Mouse (Mus musculus) spleen, postnatal 36 days (tissue): ENCODE results near the gene Mprip.
"Not testable (repeated sequence)": the region's sequence is repeated elsewhere in the genome, so short reads cannot be mapped to it uniquely, and the experiment has no call there.

Experiments used
- DNase-seq, 2 experiments: peaks; one replicate each; pipeline ENCODE4 v3.0.0; 2022; ENCODE audit warnings: low spot score in 2 of 2, mixed read lengths in 1 of 2

Gene Mprip

DNA sequence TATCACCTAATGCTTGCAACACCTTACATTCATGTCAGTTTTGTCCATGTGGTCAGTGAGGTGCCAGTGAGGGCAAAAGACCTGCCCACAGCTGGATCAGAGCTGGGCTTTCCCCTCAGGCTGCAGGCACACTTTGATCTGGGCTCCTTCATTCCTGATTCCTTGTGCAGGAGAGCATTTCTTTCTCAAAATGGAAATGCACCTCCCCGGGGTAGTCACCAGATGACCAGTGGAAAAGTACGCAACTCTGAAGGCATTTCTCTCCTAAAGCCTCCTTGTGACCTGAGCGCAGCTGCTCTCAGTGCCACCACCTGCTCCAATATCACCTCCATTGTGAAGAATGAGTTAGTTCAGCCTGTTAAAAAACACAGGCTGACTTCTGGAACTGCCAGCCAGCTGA lies at the start of gene Mprip:
Mprip (plus strand) TSS at position 301 of the 400 bp plus-strand sequence.
- no peak for DNase-seq

DNA sequence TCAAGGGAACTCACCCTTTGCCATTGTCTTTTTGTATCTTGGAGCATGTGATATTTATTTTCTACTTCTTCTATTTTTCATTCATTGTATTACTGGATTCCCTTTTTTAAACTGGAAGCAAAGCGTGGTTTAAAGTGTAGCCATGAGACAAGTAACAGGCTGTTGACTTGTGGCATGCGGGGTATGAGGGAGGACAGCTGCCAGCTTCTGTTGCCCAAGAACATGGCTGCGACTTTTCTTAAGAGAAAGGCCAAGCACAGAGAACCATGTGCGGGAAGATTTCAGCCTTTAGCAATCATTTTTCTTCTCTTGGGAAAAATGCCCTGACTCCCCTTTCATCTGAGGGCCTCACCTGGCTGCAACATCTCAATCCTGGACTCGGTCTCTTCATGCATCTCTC lies 49.5 kb upstream of the Mprip start:
- no peak for DNase-seq

DNA sequence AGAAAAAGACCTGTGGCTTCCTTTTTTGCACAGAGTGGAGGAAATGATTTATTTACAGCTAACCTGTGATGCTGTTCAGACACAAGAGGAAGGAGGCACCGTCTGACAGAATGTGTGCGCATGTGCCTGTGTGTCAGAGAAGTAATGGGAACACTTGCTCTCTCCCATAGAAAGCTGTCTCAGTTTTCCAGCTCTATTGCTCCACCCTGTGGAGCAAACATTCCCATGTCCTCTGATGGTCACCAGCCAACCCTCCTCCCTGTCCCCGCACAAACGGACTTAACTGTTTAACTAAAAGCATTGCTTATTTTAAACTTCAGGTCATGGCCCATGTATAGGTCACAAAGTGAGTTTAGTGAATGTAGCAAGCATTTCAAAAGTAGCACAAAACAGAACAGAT lies 47.0 kb upstream of the Mprip start:
- no peak for DNase-seq

DNA sequence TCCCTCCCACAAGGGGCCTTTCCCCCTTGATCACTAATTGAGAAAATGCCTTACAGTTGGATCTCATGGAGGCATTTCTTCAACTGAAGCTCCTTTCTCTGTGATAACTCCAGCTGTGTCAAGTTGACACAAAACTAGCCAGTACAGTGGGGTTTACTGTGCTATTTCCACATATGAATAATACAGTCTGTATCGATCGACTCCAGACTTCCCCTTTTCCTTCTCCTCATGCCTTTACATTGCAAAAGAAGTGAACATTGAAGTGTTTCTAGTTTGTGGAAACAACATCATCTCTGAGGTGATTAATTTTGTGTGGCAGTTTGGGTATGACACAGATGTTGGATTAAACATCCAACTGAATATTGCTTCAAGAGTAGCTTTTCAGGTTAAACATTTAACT lies 44.1 kb upstream of the Mprip start:
- not testable (repeated sequence) for DNase-seq

DNA sequence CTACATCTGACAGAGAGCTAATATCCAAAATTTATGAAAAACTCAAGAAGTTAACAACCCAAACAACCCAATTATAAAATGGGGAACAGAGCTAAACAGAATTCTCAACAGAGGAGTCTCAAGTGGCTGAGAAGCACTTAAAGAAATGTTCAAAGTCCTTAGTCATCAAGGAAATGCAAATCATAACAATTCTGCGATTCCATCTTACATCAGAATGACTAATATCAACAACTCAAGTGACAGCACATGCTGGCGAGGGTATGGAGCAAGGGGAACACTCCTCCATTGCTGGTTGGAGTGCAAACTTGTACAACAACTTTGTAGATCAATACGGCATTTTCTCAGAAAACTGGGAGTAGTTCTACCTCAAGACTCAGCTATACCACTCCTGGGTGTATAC lies 38.9 kb upstream of the Mprip start:
- DNase-seq, result no peak

DNA sequence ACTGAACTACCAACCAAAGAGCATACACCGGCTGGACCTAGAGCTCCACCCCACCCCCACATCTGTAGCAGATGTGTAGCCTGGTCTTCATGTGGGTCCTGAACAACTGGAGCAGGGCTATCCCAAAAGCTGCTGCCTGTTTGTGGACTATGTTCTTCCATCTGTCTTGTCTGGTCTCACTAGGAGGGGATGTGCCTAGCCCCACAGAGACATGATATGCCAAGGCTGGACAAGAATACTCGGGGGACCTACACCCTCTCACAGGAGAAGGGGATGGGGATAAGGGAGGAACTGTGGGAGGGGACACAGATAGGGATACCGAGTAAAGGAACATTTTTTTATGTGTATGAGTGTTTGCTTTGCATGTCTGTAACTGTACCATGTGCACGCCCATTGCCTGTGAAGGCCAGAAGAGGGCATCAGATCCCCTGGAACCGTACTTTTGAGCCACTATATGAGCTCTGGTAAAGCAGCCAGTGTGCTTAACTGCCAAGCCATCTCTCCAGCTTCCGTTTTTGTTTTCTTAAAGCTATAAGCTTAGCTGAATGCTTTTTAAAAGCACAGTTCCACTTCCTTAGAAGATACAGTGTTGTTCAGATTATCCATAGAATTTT lies 37.0 kb upstream of the Mprip start:
- peak; percentile 48 to 55 for DNase-seq

DNA sequence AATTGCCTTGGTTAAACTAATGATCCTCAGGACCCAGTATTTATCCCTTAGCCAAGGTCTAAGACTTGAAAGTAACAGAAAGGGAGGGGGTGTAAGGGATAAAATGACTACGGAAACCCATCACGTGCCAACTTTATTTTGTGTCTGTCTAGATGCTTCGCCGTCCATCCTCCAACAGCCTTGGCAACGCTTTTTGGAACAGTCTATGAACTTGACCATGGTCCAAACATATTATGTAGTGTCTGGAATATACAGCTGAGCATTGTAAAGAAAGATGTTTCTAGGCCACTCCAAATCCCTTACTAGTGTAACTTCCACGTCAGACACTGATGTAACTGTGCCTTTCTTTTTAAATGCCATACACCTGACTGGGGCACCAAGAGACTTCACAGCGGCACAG lies 34.9 kb upstream of the Mprip start:
- no peak for DNase-seq

DNA sequence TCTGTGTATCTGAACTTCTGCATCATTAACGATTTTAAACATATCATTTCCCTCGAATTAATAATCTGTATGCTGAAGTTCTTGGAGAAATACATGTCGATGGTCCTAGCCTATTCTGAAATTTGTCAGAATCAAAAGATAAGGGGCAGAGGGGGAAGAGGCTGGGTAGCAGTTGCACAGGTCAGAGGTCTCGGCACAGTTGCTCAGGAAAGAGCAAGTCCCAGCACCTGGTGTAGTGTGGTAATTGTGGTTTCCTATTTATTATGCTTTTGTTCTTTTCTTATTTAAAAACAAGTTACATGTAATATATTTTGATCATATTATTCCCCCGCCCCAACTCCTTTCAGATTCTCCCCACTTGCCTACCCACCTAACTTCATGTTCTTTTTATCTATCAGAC lies 32.9 kb upstream of the Mprip start:
- DNase-seq, result no peak

DNA sequence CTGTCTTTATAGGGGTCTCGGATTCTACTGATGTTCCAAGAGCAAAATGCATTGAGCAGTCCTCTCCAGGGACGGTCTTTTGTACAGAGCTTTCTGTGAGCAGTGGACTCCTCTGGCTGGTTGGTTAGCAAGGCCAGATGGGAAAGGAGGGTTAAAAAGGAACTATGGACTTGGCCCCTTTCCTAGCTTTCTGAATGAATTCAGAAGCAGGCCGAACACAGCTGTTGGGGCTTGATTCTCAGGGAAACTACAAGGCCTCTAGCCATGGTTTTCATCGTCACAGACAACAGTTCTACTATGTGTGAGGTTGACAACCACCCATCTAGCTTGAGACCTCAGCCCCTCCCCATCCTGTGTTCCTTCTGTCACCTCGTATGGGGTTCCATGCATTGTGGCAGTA lies 31.2 kb upstream of the Mprip start:
- no peak for DNase-seq

DNA sequence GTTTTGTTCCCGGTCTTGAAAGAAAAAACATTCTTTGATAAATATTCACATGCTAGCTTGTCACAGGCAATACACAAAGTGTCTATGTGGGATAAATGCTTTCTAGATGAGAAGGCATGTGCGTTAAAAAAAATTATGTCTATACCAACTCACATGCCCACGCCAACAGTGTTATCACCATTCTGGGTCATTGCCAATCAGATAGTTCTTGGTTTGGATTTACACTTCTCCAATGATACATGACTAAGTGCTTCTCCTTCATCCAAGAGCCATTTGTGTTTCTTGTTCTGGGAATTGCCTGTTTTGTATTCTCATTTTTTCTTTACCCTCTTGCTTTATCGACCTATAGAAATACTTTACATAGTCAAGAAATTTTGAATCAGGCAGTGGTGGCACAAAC lies 29.1 kb upstream of the Mprip start:
- DNase-seq, result no peak

DNA sequence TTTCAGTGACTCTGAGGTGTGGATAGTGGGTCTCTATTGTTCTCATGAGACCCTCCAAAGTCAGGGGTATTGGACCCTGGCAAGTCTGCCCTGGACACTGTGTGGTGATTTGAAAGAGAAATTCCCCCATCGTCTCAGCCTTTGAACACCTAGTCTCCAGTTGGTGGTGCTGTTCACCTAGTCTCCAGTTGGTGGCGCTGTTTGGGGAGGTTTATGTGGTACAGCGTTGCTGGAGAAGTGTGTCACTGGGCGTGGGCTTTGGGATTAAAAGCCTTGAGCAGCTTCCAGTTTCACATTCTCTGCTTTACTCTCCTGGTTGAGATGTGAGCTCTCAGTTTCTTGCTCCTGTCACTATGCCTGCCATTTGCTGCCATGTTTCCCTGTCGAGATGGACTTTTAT lies 28.1 kb upstream of the Mprip start:
- peak; percentile 12 to 45 for DNase-seq

DNA sequence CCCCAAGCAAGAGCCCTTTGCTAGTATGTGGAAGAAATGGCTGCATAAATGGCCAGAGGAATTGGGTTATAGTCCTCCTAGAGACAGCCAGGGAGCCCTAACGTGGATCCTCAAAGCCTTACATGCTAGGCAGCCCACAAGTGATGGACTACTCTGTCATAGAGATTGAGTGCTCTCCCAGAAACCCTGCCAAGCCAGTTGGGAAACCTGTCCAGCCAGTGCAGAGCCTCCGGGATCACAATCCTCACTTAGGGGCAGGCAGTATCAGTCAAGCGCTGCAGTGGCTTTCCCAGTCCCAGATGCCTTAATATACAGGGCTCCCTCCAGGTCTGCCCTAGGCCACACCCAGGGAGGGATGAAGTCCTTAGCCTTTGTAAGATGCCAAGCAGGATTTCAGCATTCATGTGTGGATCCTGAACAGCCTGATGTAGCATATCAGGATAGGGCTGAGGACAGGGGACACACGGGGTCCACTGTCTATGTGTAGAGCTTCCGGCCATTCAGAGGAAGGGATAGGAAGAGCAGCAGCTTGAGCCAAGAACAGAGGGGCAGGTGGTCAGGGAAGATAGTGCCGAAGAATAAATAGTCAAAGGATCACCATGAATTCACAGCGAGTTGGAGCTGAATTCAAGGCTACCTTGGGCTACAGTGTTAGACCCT lies 27.0 kb upstream of the Mprip start:
- no peak for DNase-seq

DNA sequence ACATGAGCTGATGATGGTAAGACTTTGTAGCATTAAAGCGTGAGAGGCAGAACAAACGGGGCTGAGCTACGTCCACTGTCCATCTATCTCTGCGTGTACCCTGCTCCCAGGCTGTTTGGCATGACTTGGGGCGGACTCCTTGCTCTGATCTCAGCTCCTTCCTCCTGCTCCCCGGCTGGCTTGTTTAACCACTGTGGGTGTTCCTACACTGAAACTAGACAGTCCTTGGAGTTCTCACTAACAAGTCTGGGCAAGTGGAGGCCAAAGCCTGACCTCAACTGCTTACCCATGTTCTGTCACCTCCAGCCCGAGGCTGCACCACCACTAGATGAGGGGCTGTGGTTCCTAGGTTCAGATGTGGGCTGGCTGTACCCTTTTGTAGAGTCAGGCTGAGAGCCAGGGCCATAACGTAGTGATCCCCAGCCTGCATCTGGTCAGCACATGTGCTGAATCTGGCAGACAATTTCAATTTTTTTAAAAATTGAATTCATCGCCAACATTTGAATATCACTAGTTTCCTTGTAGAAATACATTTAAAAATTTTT lies 25.8 kb upstream of the Mprip start:
- DNase-seq, result no peak

DNA sequence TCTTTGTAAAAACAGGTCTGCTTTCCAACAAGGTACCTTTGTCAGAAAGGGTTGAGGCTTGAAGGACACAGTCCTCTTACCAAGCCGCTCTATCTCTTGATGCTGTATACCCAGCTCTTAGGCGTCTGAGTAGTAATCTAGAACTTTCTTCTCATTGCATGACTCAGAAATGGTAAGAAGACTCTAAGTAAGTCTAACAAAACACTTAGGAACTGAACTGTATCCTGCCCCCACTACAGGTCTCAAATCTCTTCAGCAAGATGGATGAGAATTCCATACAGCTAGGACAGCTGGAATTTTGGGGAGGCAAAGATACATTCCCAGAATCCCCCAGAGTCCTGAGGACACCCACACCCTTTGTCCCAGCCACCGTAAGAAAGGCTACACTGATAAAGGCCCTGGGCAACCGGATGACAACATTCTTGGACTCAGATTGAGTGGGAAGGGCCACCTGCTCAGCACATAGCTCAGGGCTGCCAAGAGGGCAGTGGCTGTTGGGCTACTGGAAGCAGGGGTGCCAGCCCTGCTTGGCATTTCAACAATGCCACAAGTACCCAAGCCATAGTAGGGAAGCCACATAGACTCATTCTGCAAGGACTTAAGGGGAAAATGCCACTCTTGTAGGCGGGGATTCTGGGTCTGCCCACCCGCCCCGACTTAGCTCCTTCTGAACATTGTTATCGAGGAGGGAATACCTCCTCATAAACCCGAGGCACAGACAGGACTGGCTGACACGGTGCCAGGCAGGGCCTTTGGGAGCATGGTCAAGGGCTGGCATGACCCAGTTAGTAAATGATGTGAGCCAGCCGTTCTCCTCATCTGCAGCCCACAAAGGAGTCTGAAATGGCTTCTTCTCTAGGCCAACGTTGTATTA lies 25.0 kb upstream of the Mprip start:
- DNase-seq, result no peak

DNA sequence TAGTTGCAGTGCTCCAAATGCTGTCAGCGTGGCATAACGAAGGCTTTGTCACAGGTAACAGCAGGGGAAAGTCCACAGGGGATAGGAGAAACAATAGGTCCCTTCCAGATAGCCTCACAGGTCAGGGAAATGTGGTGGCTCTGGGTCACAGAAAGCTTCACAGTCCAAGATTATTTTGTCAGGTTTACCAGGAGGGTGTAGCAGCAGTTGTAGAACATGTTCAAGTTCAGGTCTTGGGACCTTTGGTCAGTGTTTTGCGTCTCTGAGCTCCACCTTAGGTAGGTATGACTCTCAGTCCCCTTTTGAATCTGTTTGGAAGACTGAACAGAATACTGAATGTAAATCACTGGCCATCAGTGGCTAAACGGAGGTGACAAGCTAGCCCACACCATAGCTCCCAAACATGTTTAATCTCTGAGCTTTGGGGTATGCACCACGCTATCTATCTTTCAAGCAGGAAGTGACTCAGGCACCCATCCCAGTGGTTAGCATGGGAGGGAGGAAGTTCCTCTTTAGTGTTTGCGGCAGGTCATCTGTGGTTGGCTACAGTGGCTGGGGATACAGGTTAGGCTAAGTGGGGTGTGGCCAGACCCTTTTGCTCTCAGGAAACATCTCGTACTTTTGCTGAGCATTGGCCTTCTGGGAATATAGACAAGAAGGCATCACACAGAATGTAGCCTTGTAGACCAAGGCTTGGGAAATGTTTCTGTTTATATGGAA lies 24.2 kb upstream of the Mprip start:
- DNase-seq, result peak; percentile 38 to 47

DNA sequence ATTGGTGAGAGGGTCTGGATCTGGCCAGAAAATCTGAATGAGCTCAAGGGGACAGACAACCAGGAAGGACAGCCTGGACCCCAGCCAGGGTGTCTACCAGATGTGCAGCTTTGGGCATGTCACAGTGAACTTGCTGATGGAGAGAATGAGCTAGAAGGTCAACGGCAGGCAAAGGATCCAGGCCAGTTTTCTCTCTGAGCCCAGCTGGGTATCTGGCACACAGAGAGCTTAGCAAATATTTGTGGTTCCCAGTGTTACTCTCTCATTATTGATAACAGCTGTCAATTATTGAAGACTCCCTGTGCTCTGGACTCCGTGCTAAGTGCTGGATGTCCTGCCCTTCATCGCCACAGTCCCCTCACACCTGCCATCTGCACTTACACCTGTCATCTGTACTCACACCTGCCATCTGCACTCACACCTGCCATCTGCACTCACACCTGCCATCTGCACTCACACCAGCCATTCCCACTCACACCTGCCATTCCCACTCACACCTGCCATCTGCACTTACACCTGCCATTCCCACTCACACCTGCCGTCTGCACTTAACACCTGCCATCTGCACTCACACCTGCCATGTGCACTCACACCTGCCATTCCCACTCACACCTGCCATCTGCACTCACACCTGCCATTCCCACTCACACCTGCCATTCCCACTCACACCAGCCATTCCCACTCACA lies 21.0 kb upstream of the Mprip start:
- no peak for DNase-seq

DNA sequence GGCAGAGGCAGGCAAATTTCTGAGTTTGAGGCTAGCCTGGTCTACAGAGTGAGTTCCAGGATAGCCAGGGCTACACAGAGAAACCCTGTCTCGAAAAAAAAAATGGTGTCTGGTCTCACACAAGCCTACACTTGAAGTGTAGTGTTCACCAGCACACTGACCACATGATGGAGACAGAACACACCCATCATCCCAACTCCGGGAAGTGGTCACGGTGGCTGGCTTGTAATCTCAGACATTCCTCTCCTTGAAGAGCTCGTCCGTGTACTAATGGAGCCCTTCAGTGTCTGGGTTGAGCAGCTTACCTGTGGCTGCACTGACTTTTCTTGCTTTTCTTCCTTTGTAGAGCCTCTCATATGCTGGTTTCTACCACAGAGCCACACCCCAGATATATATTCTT lies 19.9 kb upstream of the Mprip start:
- DNase-seq, result no peak

DNA sequence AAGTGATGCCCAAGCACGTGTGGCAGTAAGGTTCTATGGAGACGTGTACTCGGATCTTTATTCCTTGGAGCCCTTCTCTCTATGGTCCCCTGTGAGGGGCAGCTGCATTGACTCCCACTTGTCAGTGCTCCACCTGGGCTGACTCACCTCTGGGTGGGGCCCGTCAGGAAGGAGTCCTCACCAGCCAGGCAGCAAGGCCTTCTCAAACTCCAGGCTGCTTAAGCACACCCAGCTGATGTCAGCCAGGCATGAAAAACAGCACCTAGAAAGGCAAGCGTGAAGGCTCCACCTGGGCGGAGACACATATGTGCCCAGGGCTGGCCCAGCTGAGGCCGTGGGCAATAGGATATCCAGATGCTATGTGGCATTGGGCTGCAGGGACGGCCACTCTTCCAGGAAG lies 18.7 kb upstream of the Mprip start:
- no peak for DNase-seq

DNA sequence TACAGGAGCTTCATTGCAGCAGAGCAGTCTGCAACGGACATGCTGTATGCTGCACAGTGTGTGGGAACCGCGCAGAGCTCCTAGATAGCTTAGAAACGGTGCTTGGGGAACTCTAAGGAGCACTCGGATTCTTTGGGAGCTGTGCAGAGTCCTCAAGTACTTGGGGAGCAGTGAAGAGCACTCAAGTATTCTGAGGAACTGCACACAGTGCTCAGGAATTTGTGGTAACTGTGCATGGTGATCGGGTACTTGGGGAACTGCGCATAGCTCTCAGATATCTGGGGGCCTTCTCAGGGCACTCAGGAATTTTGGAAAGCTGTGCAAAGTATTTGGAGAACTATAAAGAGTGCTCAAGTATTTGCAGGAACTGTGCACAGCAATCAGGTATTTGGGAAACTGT lies 16.1 kb upstream of the Mprip start:
- DNase-seq, result no peak

DNA sequence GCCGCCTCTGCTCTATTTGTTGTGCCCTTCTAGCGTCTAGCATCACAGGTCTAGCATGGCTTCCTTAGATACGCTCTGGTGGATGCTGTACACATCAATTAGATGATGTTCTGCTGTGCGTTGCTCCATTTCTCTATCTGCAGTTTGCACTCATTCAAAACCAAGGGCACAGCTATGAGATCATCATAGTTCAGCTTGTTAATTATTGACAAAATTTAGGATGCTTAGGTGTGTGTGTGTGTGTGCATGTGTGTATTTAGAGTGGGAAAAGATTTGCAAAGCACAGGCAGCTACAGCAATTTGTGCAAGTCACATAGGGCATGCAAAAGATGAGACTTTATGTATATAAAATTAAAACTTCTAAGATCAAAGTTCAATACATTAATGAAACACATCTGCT lies 12.0 kb upstream of the Mprip start:
- no peak for DNase-seq

DNA sequence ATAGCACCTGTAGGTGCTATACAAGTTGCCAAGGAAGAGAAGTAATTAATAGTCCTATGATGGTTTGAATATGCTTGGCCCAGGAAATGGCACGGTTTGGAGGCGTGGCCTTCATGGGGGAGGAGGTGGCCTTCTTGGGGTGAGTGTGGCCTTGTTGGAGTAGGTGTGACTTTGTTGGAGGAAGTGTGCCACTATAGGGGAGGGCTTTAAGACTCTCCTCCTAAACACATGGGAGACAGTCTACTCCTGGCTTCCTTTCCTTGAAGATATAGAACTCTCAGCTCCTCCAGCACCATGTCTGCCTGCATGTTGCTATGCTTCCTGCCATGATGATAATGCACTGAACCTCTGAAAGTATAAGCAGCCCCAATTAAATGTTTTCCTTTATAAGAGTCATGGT lies 8.1 kb upstream of the Mprip start:
- peak in 1 of 2 experiments; percentile 19 for DNase-seq
